Mouse (Mus musculus) duodenum, adult 2 months (tissue): ENCODE results near the gene AV320801. TPM values are rescaled to one million over a fixed set of nuclear protein-coding genes. Genes with fewer than 3 reads are reported as not detected.

Experiments
- polyA plus RNA-seq: library from polyadenylated mRNA; depleted of rRNA; stranded (reverse); fragments of >200 nt; gene quantifications from 2 replicates; pipeline ENCODE4 v1.2.3, GENCODE M21; 2012; ENCODE audit warnings: low replicate concordance; rRNA removed

The AV320801 gene
- not detected in 2 replicates for polyA plus RNA-seq

GRCm38 (mm10) chrX:135494288-135494687 lies at the start of gene AV320801:
AV320801 (plus strand) TSS chrX:135494588.

Other genes with a start within 250 kb of the AV320801 start
- gene Pramel3, start 192.3 kb upstream of the AV320801 start, polyA plus RNA-seq = not detected in 2 replicates
- gene Gm5128, start 121.3 kb upstream of the AV320801 start, polyA plus RNA-seq = not detected in 2 replicates
- not detected in 2 replicates for gene Gm7903, start 60.8 kb upstream of the AV320801 start, polyA plus RNA-seq
- 0.06 TPM in 1 of 2 replicates, not detected in the other for gene Nxf7, start 104.2 kb downstream of the AV320801 start, polyA plus RNA-seq
- not detected in 2 replicates for gene Prame, start 133.1 kb downstream of the AV320801 start, polyA plus RNA-seq
- not detected in 2 replicates for gene Tcp11x2, start 199.2 kb downstream of the AV320801 start, polyA plus RNA-seq
- gene Tmsb15a, start 230.7 kb downstream of the AV320801 start, polyA plus RNA-seq = not detected in 2 replicates
- 0.08 and 0.18 TPM in 2 replicates for gene Armcx5, start 248.1 kb downstream of the AV320801 start, polyA plus RNA-seq
- gene Gprasp1, start 248.1 kb downstream of the AV320801 start, polyA plus RNA-seq = 1.6 and 10.2 TPM in 2 replicates